Mouse (Mus musculus) megakaryocyte, embryonic 14.5 days (primary cell): ENCODE measurements around the gene Acin1.

Experiments used
- FLI1 ChIP-seq: IDR thresholded peaks from 2 replicates; pipeline ENCODE4 v1.6.1; 2012; ENCODE audit warnings: low read length, inconsistent platforms, mixed read lengths
- GATA1 ChIP-seq: IDR thresholded peaks from 3 replicates; pipeline ENCODE4 v1.6.1; 2012; ENCODE audit warnings: mixed read lengths, low read length, inconsistent platforms, borderline replicate concordance

DNA sequence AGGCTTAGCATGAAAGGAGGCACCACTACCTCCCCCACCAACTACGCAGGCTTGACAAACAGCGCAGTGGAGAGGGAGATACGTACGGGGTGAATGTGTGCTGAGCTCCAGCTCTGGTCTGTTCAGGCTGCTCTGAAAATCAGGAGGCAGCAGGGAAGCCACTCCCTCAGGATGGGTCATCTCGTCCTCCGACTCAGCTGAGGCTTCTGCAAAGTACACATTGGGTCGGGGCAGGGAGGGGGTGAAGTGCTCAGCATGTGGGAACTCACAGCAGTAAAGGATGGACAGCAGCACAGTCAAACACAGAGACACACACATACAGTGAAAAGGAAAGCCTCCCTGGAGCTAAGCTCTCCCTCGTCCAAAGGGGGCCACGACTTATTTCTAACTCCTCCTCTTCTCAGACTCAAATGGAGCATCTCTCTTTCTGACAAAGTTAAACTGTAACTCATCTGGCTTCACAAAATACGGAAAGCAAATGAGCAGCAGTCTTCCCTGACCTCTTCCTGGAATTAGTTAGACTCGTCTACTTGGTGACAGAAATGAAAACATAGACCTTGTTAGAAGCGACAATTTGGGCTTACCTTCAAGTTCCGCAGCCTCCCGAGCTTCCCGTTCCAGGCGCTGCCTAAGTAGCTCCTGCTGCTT is 8.0 kb downstream of the Acin1 start:
- TF ChIP-seq GATA1 (no peak), FLI1 (no peak)
